18 mouse cellular contexts compared by ENCODE assay signal in genomic region chr2:21129621-21130020, GRCm38 (mm10).
"Had no signal": no experiment of that assay in that cellular context is flagged by ENCODE, and none has a peak within 500 bp of the region (broad histone marks: within the 10 kb centered on the region; RNA-seq: fewer than 3 reads in every experiment).

No protein-coding gene starts in this region.

- H3K4me1 ChIP-seq: kidney, embryonic 15.5 days; limb, embryonic 15.5 days; midbrain, embryonic 12.5 days; midbrain, embryonic 15.5 days; neural tube, embryonic 12.5 days; neural tube, embryonic 15.5 days had no signal

- H3K4me3 ChIP-seq: kidney, embryonic 15.5 days; left cerebral cortex, adult 2 months; limb, embryonic 15.5 days; midbrain, embryonic 12.5 days; midbrain, embryonic 15.5 days; neural tube, embryonic 12.5 days; neural tube, embryonic 15.5 days had no signal

- ATAC-seq: liver, postnatal 0 days; lung, postnatal 0 days; midbrain, embryonic 15.5 days had no signal

- H3K9ac ChIP-seq: kidney, embryonic 15.5 days; limb, embryonic 15.5 days; liver, embryonic 14.5 days; liver, postnatal 0 days; lung, embryonic 14.5 days; midbrain, embryonic 12.5 days; midbrain, embryonic 15.5 days; neural tube, embryonic 12.5 days; neural tube, embryonic 15.5 days had no signal

- DNase-seq: kidney, postnatal 10 days; kidney, postnatal 36 days; layer of hippocampus, postnatal 36 days; liver, postnatal 0 days; lung, embryonic 14.5 days; thymus, adult 18-20 months; thymus, postnatal 36 days had no signal

- H3K9me3 ChIP-seq: kidney, embryonic 15.5 days; limb, embryonic 15.5 days; midbrain, embryonic 12.5 days; midbrain, embryonic 15.5 days; neural tube, embryonic 12.5 days; neural tube, embryonic 15.5 days had no signal

- H3K27ac ChIP-seq: kidney, embryonic 15.5 days; left cerebral cortex, adult 2 months; limb, embryonic 15.5 days; liver, embryonic 14.5 days; macrophage; midbrain, embryonic 12.5 days; midbrain, embryonic 15.5 days; neural tube, embryonic 12.5 days; neural tube, embryonic 15.5 days had no signal

- H3K4me2 ChIP-seq: kidney, embryonic 15.5 days; limb, embryonic 15.5 days; liver, embryonic 11.5 days; lung, embryonic 14.5 days; midbrain, embryonic 12.5 days; midbrain, embryonic 15.5 days; neural tube, embryonic 12.5 days; neural tube, embryonic 15.5 days had no signal

- H3K27me3 ChIP-seq: kidney, embryonic 15.5 days; limb, embryonic 15.5 days; midbrain, embryonic 12.5 days; midbrain, embryonic 15.5 days; neural tube, embryonic 12.5 days; neural tube, embryonic 15.5 days had no signal

- H3K36me3 ChIP-seq: kidney, embryonic 15.5 days; limb, embryonic 15.5 days; midbrain, embryonic 12.5 days; midbrain, embryonic 15.5 days; neural tube, embryonic 12.5 days; neural tube, embryonic 15.5 days had no signal
